32 mouse cellular contexts compared by ENCODE assay signal in genomic region chr11:72379351-72379750, GRCm38 (mm10). TPM values are rescaled to one million over a fixed set of nuclear protein-coding genes. Genes with fewer than 3 reads are reported as not detected.
DNase-seq lines count a peak whose midpoint lies in the region; ATAC-seq and TF ChIP-seq lines count a peak whose summit lies in the region.
"Had no signal": no experiment of that assay in that cellular context is flagged by ENCODE, and none has a peak within 500 bp of the region (broad histone marks: within the 10 kb centered on the region; RNA-seq: fewer than 3 reads in every experiment).

No protein-coding gene starts in this region.

- intact Hi-C loops in gastrocnemius, postnatal 14 days (cut with DNase I; ENCODE audit: low total_unique reads) = loop anchor here (5.0 kb wide), 1 partner anchor 38 kb away; no protein-coding TSS in a partner anchor

- ATAC-seq in embryonic facial prominence, embryonic 11.5 days (replicated peaks; ENCODE audit: insufficient number of reproducible peaks, low FRiP score, low TSS enrichment, low read depth) = no peak
- ATAC-seq in midbrain, postnatal 0 days (ENCODE audit: low FRiP score) = no peak
- no peak for ATAC-seq in midbrain, embryonic 16.5 days

- WGBS in embryonic facial prominence, embryonic 11.5 days = 66% methylated on average over 4 of the region's 4 CpGs
- WGBS in embryonic facial prominence, embryonic 10.5 days = 75% methylated on average over 4 of the region's 4 CpGs
- WGBS in midbrain, postnatal 0 days = 84% methylated on average over 4 of the region's 4 CpGs
- 89% methylated on average over 4 of the region's 4 CpGs for WGBS in midbrain, embryonic 16.5 days

- no peak for TF ChIP-seq CTCF in midbrain, postnatal 0 days (IDR thresholded peaks at IDR 0.05)

- no peaks in the 10 kb centered on the region for H3K27me3 ChIP-seq in embryonic facial prominence, embryonic 11.5 days (ENCODE audit: control insufficient read depth, insufficient read depth, low read length)
- no peaks in the 10 kb centered on the region for H3K27me3 ChIP-seq in embryonic facial prominence, embryonic 10.5 days (replicated peaks; ENCODE audit: low read depth, poor library complexity, severe bottlenecking)
- no peaks in the 10 kb centered on the region for H3K27me3 ChIP-seq in midbrain, postnatal 0 days (ENCODE audit: insufficient read depth, low read length)
- H3K27me3 ChIP-seq in midbrain, embryonic 16.5 days (ENCODE audit: control insufficient read depth, insufficient read depth, low read depth, low read length) = no peaks in the 10 kb centered on the region
- H3K27me3 ChIP-seq: embryonic facial prominence, embryonic 13.5 days; hindbrain, embryonic 13.5 days; liver, embryonic 15.5 days; midbrain, embryonic 12.5 days; neural tube, embryonic 15.5 days; stomach, embryonic 15.5 days had no signal

- no peaks in the 10 kb centered on the region for H3K4me1 ChIP-seq in embryonic facial prominence, embryonic 11.5 days (ENCODE audit: control insufficient read depth, insufficient read depth, low read length)
- H3K4me1 ChIP-seq in embryonic facial prominence, embryonic 10.5 days = peaks cover 19% of the 10 kb centered on the region
- H3K4me1 ChIP-seq in midbrain, postnatal 0 days (ENCODE audit: insufficient read depth, low read length) = no peaks in the 10 kb centered on the region
- no peaks in the 10 kb centered on the region for H3K4me1 ChIP-seq in midbrain, embryonic 16.5 days (ENCODE audit: control insufficient read depth, insufficient read depth, low read length)
- H3K4me1 ChIP-seq: hindbrain, embryonic 13.5 days; liver, embryonic 15.5 days; midbrain, embryonic 12.5 days; neural tube, embryonic 15.5 days; stomach, embryonic 15.5 days had no signal

- no peak overlapping the region for H3K9ac ChIP-seq in embryonic facial prominence, embryonic 11.5 days (replicated peaks; ENCODE audit: low read length)
- no peak overlapping the region for H3K9ac ChIP-seq in midbrain, postnatal 0 days (replicated peaks; ENCODE audit: low read length, poor library complexity, severe bottlenecking)
- H3K9ac ChIP-seq in midbrain, embryonic 16.5 days (ENCODE audit: low read depth, low read length) = no peak overlapping the region
- H3K9ac ChIP-seq: embryonic facial prominence, embryonic 13.5 days; hindbrain, embryonic 13.5 days; liver, embryonic 15.5 days; lung, embryonic 14.5 days; midbrain, embryonic 12.5 days; neural tube, embryonic 15.5 days; stomach, embryonic 15.5 days had no signal

- H3K4me3 ChIP-seq in embryonic facial prominence, embryonic 11.5 days (ENCODE audit: low read depth, low read length) = no peak overlapping the region
- H3K4me3 ChIP-seq in embryonic facial prominence, embryonic 10.5 days = no peak overlapping the region
- no peak overlapping the region for H3K4me3 ChIP-seq in midbrain, postnatal 0 days (ENCODE audit: low read depth, low read length)
- H3K4me3 ChIP-seq in midbrain, embryonic 16.5 days (ENCODE audit: low read depth, low read length) = no peak overlapping the region
- H3K4me3 ChIP-seq: embryonic facial prominence, embryonic 13.5 days; forebrain, embryonic 10.5 days; hindbrain, embryonic 13.5 days; liver, embryonic 15.5 days; midbrain, embryonic 12.5 days; neural tube, embryonic 15.5 days; stomach, embryonic 15.5 days had no signal

- no peak overlapping the region for H3K27ac ChIP-seq in embryonic facial prominence, embryonic 11.5 days (replicated peaks; ENCODE audit: low read depth, low read length)
- no peak overlapping the region for H3K27ac ChIP-seq in embryonic facial prominence, embryonic 10.5 days (replicated peaks)
- no peak overlapping the region for H3K27ac ChIP-seq in midbrain, postnatal 0 days (ENCODE audit: low read depth, low read length)
- no peak overlapping the region for H3K27ac ChIP-seq in midbrain, embryonic 16.5 days (ENCODE audit: low read length)
- H3K27ac ChIP-seq: embryonic facial prominence, embryonic 13.5 days; forebrain, embryonic 10.5 days; hindbrain, embryonic 13.5 days; kidney, postnatal 0 days; liver, embryonic 15.5 days; midbrain, embryonic 12.5 days; neural tube, embryonic 15.5 days; stomach, embryonic 15.5 days had no signal

- no peaks in the 10 kb centered on the region for H3K36me3 ChIP-seq in embryonic facial prominence, embryonic 11.5 days (replicated peaks; ENCODE audit: control insufficient read depth, insufficient read depth, low read depth, low read length)
- H3K36me3 ChIP-seq in embryonic facial prominence, embryonic 10.5 days (replicated peaks) = no peaks in the 10 kb centered on the region
- H3K36me3 ChIP-seq in midbrain, postnatal 0 days (ENCODE audit: insufficient read depth, low read length) = no peaks in the 10 kb centered on the region
- no peaks in the 10 kb centered on the region for H3K36me3 ChIP-seq in midbrain, embryonic 16.5 days (ENCODE audit: control insufficient read depth, insufficient read depth, low read length)
- H3K36me3 ChIP-seq: embryonic facial prominence, embryonic 13.5 days; forebrain, embryonic 10.5 days; G1E; hindbrain, embryonic 13.5 days; liver, embryonic 15.5 days; midbrain, embryonic 12.5 days; neural tube, embryonic 15.5 days; stomach, embryonic 15.5 days had no signal

- peak; percentile 45 for DNase-seq in embryonic facial prominence, embryonic 11.5 days (ENCODE audit: low spot score)
- DNase-seq in embryonic facial prominence, embryonic 10.5 days (ENCODE audit: low spot score) = no peak
- peak; percentile 44 for DNase-seq in gastrocnemius, postnatal 14 days
- DNase-seq in gastrocnemius, postnatal 25 days = no peak
- peak; percentile 18 for DNase-seq in midbrain, postnatal 0 days (ENCODE audit: low spot score)
- no peak for DNase-seq in urinary bladder, postnatal 10 days (ENCODE audit: low spot score)
- DNase-seq in lung, postnatal 25 days (ENCODE audit: low spot score) = no peak
- DNase-seq: adrenal gland, postnatal 10 days; cerebellum, adult 11-12 months; cerebellum, adult 9-11 months; heart, adult 18-20 months; heart, postnatal 4 days; kidney, adult 18-20 months; kidney, postnatal 4 days; left cerebral cortex, postnatal 4 days; liver; lung, embryonic 14.5 days; lung, postnatal 14 days; retina, postnatal 1 day; right cerebral cortex, postnatal 14 days had no signal

- H3K9me3 ChIP-seq in embryonic facial prominence, embryonic 11.5 days (replicated peaks; ENCODE audit: control insufficient read depth, low read length) = no peaks in the 10 kb centered on the region
- H3K9me3 ChIP-seq in embryonic facial prominence, embryonic 10.5 days = no peaks in the 10 kb centered on the region
- H3K9me3 ChIP-seq in midbrain, postnatal 0 days (ENCODE audit: low read length) = no peaks in the 10 kb centered on the region
- no peaks in the 10 kb centered on the region for H3K9me3 ChIP-seq in midbrain, embryonic 16.5 days (replicated peaks; ENCODE audit: control insufficient read depth, low read length, poor library complexity, severe bottlenecking)
- H3K9me3 ChIP-seq: embryonic facial prominence, embryonic 13.5 days; forebrain, embryonic 10.5 days; G1E; hindbrain, embryonic 13.5 days; liver, embryonic 15.5 days; midbrain, embryonic 12.5 days; neural tube, embryonic 15.5 days; stomach, embryonic 15.5 days had no signal

- no peak overlapping the region for H3K4me2 ChIP-seq in embryonic facial prominence, embryonic 11.5 days (ENCODE audit: low read depth, low read length)
- no peak overlapping the region for H3K4me2 ChIP-seq in midbrain, postnatal 0 days (ENCODE audit: low read depth, low read length, poor library complexity, severe bottlenecking)
- no peak overlapping the region for H3K4me2 ChIP-seq in midbrain, embryonic 16.5 days (ENCODE audit: low read length)
- H3K4me2 ChIP-seq: embryonic facial prominence, embryonic 13.5 days; heart, embryonic 11.5 days; hindbrain, embryonic 13.5 days; liver, embryonic 15.5 days; lung, embryonic 14.5 days; midbrain, embryonic 12.5 days; neural tube, embryonic 15.5 days; stomach, embryonic 15.5 days had no signal

RNA-seq across cellular contexts. Expression of gene Tekt1, which starts 17.1 kb away (rescaled TPM):
- polyA plus RNA-seq in embryonic facial prominence, embryonic 11.5 days (2014; fragmentation: Nextera tagmentation; extraction: Ambion mirVana) = 6.3 and 6.4 TPM in 2 replicates
- 6.3 and 7.2 TPM in 2 replicates for polyA plus RNA-seq in embryonic facial prominence, embryonic 10.5 days (2016; fragmentation: Nextera tagmentation; extraction: Ambion mirVana)
- under 1 TPM; 0.78 TPM for total RNA-seq in gastrocnemius, postnatal 14 days (2021)
- total RNA-seq in gastrocnemius, postnatal 25 days (2021) = under 1 TPM; 0.64 to 0.70 TPM
- total RNA-seq in midbrain, postnatal 0 days (2014; rRNA removed) = 6.9 and 9.8 TPM in 2 replicates
- 7.4 and 10.3 TPM in 2 replicates for polyA plus RNA-seq in midbrain, postnatal 0 days (2015; fragmentation: Nextera tagmentation; extraction: Ambion mirVana)
- 11.1 and 13.5 TPM in 2 replicates for polyA plus RNA-seq in midbrain, embryonic 16.5 days (2015; fragmentation: Nextera tagmentation; extraction: Ambion mirVana)
- total RNA-seq: G1E; megakaryocyte progenitor cell, adult 5-6 weeks had no signal
- polyA plus RNA-seq: G1E; liver, embryonic 15.5 days had no signal

RNA-seq across cellular contexts. Expression of gene Smtnl2, which starts 32.2 kb away (rescaled TPM):
- polyA plus RNA-seq in embryonic facial prominence, embryonic 11.5 days (2014; fragmentation: Nextera tagmentation; extraction: Ambion mirVana) = 8.0 TPM in 2 replicates
- polyA plus RNA-seq in embryonic facial prominence, embryonic 10.5 days (2016; fragmentation: Nextera tagmentation; extraction: Ambion mirVana) = 16.4 and 16.6 TPM in 2 replicates
- total RNA-seq in gastrocnemius, postnatal 14 days (2021) = 100 to 1,000 TPM; 160 to 162 TPM
- total RNA-seq in gastrocnemius, postnatal 25 days (2021) = 100 to 1,000 TPM; 219 to 223 TPM
- 18.0 and 18.6 TPM in 2 replicates for total RNA-seq in midbrain, postnatal 0 days (2014; rRNA removed)
- polyA plus RNA-seq in midbrain, postnatal 0 days (2015; fragmentation: Nextera tagmentation; extraction: Ambion mirVana) = 11.0 and 13.3 TPM in 2 replicates
- 10.3 and 12.2 TPM in 2 replicates for polyA plus RNA-seq in midbrain, embryonic 16.5 days (2015; fragmentation: Nextera tagmentation; extraction: Ambion mirVana)
- total RNA-seq: megakaryocyte progenitor cell, adult 5-6 weeks had no signal
- polyA plus RNA-seq: G1E had no signal

RNA-seq across cellular contexts. Expression of gene Ggt6, which starts 56.0 kb away (rescaled TPM):
- not detected in 2 replicates for polyA plus RNA-seq in embryonic facial prominence, embryonic 11.5 days (2014; fragmentation: Nextera tagmentation; extraction: Ambion mirVana)
- polyA plus RNA-seq in embryonic facial prominence, embryonic 10.5 days (2016; fragmentation: Nextera tagmentation; extraction: Ambion mirVana) = 0.10 TPM in 1 of 2 replicates, not detected in the other
- total RNA-seq in gastrocnemius, postnatal 14 days (2021) = under 1 TPM; 0.18 to 0.38 TPM
- total RNA-seq in gastrocnemius, postnatal 25 days (2021) = under 1 TPM; 0.38 TPM
- 1.4 TPM in 1 of 2 replicates, not detected in the other for total RNA-seq in midbrain, postnatal 0 days (2014; rRNA removed)
- polyA plus RNA-seq in midbrain, postnatal 0 days (2015; fragmentation: Nextera tagmentation; extraction: Ambion mirVana) = not detected in 2 replicates
- not detected in 2 replicates for polyA plus RNA-seq in midbrain, embryonic 16.5 days (2015; fragmentation: Nextera tagmentation; extraction: Ambion mirVana)
- total RNA-seq: heart, adult 18-20 months; heart, postnatal 4 days; left cerebral cortex, postnatal 4 days; megakaryocyte progenitor cell, adult 5-6 weeks had no signal
- polyA plus RNA-seq: forebrain, embryonic 10.5 days; G1E; heart, embryonic 11.5 days; hindbrain, embryonic 13.5 days; lung, embryonic 14.5 days; midbrain, embryonic 12.5 days; neural tube, embryonic 15.5 days had no signal

Comparison
In these comparisons a context has a peak if more than half of its experiments do, and no peak if none do; other contexts are left out.
1. DNase-seq: peak in embryonic facial prominence, embryonic 11.5 days (single experiment), gastrocnemius, postnatal 14 days (single experiment) and midbrain, postnatal 0 days (single experiment); none in embryonic facial prominence, embryonic 10.5 days (single experiment), gastrocnemius, postnatal 25 days (single experiment), urinary bladder, postnatal 10 days (single experiment) and lung, postnatal 25 days (single experiment).